Mouse (Mus musculus) intestine, embryonic 14.5 days (tissue): ENCODE data around the gene Golph3l. TPM values are rescaled to one million over a fixed set of nuclear protein-coding genes. Genes with fewer than 3 reads are reported as not detected.
"Not testable (repeated sequence)": the region's sequence is repeated elsewhere in the genome, so short reads cannot be mapped to it uniquely, and the experiment has no call there.

Experiments
- ATAC-seq: fragments of 200-750 bp; cut with Nextera tagmentation; replicated peaks from 2 replicates; pipeline ENCODE4 v1.8.0; 2017; ENCODE audit warnings: low read depth, moderate number of reproducible peaks, moderate TSS enrichment, moderate library complexity; ENCODE audit not compliant: low FRiP score, low TSS enrichment
- DNase-seq: peaks from one replicate; pipeline ENCODE4 v3.0.0-alpha.2; 2018; ENCODE audit warnings: low spot score
- H3K27ac ChIP-seq: fragments of 300-500 bp; sonication (generic); 2 replicates; pipeline ENCODE4 v1.5.1; 2014; ENCODE audit warnings: low read depth, mild to moderate bottlenecking, control low read depth
- H3K27me3 ChIP-seq: fragments of 300-500 bp; sonication (generic); replicated peaks from 2 replicates; pipeline ENCODE4 v1.6.1; 2014; ENCODE audit warnings: low read length, control low read depth; ENCODE audit not compliant: control insufficient read depth, insufficient read depth
- H3K36me3 ChIP-seq: fragments of 300-500 bp; sonication (generic); 2 replicates; pipeline ENCODE4 v1.6.1; 2014; ENCODE audit warnings: low read length, control low read depth; ENCODE audit not compliant: control insufficient read depth, insufficient read depth
- H3K4me1 ChIP-seq: fragments of 300-500 bp; sonication (generic); replicated peaks from 2 replicates; pipeline ENCODE4 v1.6.1; 2014; ENCODE audit warnings: low read length, control low read depth, mixed read lengths; ENCODE audit not compliant: control insufficient read depth, insufficient read depth
- H3K4me2 ChIP-seq: fragments of 300-500 bp; sonication (generic); 2 replicates; pipeline ENCODE4 v1.6.1; 2014; ENCODE audit warnings: low read length
- H3K4me3 ChIP-seq: fragments of 300-500 bp; sonication (generic); 2 replicates; pipeline ENCODE4 v1.5.1; 2014; ENCODE audit warnings: low read depth, low read length, control low read depth, mixed read lengths
- H3K9ac ChIP-seq: fragments of 300-500 bp; sonication (generic); 2 replicates; pipeline ENCODE4 v1.6.1; 2014; ENCODE audit warnings: mild to moderate bottlenecking, low read length
- H3K9me3 ChIP-seq: fragments of 300-500 bp; sonication (generic); 2 replicates; pipeline ENCODE4 v1.6.1; 2016; ENCODE audit warnings: low read length, control low read depth; ENCODE audit not compliant: control insufficient read depth
- whole genome bisulfite sequencing: fragments of 180-500 bp; shearing (Covaris S2); extraction: QIAGEN DNeasy Blood & Tissue Kit; methylation state at CpG from one replicate; pipeline ENCODE4 v1.1.7; 2014; 5-methylcytosine and 5-hydroxymethylcytosine counted together
- polyA plus RNA-seq: library from polyadenylated mRNA; unstranded; fragments of >200 nt; fragmentation: Nextera tagmentation; extraction: Ambion mirVana; gene quantifications from 2 replicates; pipeline ENCODE4 v1.2.1, GENCODE M21; 2014

Gene Golph3l
- polyA plus RNA-seq, 1 experiment from 2014 or later: 38.5 TPM

DNA sequence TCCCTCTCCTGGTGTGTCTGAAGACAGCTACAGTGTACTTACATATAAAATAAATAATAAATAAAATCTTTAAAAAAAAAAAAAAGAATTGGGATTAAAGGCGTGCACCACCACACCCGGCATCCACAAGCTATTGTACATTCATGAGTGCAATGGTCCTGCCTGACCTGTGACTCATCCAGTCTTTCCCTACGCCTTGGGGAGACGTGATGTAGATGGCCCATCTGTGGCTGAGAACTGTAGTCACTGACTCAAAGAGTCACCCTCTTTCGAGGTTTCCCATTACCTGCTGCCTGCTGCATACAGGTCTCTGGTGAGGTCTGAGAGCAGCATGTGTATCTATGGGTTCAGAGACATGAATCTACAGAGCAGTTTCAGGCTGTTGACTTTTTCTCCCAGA, 59.3 kb downstream of the Golph3l start:
- WGBS: 89% methylated on average over 5 of the region's 5 CpGs
- Histone ChIP-seq H3K27me3 (no peaks in the 10 kb centered on the region), H3K9ac (no peak overlapping the region), H3K36me3 (no peaks in the 10 kb centered on the region), H3K9me3 (no peaks in the 10 kb centered on the region), H3K4me1 (no peaks in the 10 kb centered on the region), H3K4me2 (no peak overlapping the region), H3K27ac (no peak overlapping the region), H3K4me3 (no peak overlapping the region)
- DNase-seq: no peak
- no peak for ATAC-seq

DNA sequence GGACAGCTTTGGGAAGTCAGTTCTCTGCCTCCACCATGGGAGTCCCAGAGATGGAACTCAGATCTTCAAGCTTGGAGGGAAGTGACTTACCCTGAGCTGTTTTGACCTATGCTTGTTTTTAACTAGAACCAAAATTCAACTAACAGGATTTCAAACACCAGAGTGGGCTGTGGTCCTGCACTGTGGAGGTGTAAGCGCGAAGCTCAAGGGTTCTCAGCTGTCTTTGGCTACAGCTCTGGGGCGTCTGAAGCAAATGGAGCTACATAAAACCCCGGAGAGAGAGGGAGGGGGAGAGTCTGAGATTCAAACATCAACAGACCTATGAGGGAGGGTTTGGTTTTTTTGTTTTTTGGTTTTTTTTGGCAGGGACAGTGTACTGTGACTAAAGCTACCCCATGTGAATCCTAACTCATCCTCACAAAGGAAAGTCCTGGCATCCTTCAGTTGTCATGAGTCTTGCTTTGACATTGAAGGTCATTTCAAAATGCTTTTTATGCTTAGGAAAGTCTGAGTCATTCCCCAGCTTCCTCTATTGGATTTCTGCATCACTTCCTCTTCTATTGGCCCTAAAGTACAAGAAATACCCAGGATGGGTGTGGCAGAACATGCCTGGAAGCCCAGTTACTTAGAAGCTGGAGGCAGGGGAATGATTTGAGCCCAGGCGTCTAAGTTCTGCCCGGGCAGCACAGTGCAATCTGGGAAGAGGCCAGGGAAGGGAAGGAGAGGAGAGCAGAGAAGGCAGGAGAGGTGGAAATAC, 61.7 kb downstream of the Golph3l start:
- WGBS: 66% methylated on average over 6 of the region's 6 CpGs
- Histone ChIP-seq H3K4me1 (peaks cover 9% of the 10 kb centered on the region), H3K9me3 (no peaks in the 10 kb centered on the region), H3K4me2 (no peak overlapping the region), H3K36me3 (no peaks in the 10 kb centered on the region), H3K4me3 (no peak overlapping the region), H3K27me3 (no peaks in the 10 kb centered on the region), H3K9ac (no peak overlapping the region), H3K27ac (peak overlapping the region; percentile 44)
- DNase-seq (no peak), ATAC-seq (no peak)

DNA sequence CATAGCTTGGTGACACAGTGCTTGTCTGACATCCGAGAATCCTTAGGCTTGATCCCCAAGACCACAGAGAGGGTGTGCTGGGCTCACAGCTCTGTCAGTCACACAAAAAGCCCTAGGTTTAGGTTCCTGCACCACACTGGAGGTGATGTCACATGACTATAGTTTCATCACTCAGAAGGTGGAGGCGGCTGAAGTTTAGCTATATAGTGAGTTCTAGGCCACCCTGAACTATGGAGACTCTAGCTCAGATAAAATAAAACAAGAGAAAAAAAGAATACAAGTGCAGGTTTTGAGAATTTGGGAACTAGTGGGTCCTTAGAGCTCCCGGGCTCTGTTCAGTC, 62.3 kb downstream of the Golph3l start:
- H3K27me3 ChIP-seq: no peaks in the 10 kb centered on the region
- no peak for ATAC-seq
- H3K36me3 ChIP-seq: no peaks in the 10 kb centered on the region
- H3K27ac ChIP-seq: no peak overlapping the region; the same call in 1 of the 2 replicates
- H3K9ac ChIP-seq: no peak overlapping the region
- no peaks in the 10 kb centered on the region for H3K9me3 ChIP-seq
- peaks cover 9% of the 10 kb centered on the region for H3K4me1 ChIP-seq
- WGBS: 82% methylated on average over 3 of the region's 3 CpGs
- DNase-seq: no peak
- no peak overlapping the region for H3K4me3 ChIP-seq
- H3K4me2 ChIP-seq: no peak overlapping the region

DNA sequence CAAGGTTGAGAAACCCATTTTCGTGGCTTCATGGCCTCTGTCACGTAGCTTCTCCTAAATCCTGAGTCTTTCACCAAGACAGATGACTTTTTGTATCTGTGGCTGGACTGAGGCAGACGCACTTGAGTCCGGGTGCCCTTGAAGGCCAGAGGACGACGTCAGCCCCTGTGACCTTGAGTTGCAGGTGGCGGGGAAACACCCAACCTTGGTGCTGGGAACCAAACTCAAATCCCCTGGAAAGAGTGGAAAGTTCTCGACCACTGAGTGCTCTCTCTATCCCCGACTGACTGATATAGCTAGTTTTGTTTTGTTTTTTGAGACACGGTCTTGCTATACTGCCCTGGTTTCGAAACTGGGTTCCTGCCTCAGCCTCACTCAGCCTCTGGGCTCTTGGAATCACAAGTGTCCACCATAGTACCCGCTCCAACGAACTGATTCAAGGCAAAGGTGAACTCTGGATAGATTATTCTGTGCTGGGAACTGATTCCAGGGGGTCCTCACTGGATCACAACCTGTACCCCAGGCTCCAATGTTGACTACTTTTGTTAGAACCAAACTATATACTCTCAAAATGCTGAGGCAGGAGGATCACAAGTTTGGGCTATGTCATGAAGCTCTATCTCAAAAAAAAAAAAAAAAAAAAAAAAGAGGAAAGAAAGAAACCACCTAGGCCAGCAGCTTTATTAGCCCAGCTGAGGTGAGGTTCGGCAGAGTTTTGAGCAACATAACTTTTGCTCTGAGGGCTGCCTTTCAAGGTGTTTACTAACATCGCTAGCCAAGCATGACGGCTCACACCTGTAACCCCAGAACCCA, 62.9 kb downstream of the Golph3l start:
- Histone ChIP-seq H3K9ac (no peak overlapping the region), H3K36me3 (no peaks in the 10 kb centered on the region), H3K27ac (peak overlapping the region; percentile 7; the same call in 1 of the 2 replicates), H3K27me3 (no peaks in the 10 kb centered on the region), H3K9me3 (no peaks in the 10 kb centered on the region), H3K4me1 (peaks cover 9% of the 10 kb centered on the region), H3K4me2 (no peak overlapping the region), H3K4me3 (no peak overlapping the region)
- ATAC-seq (no peak), DNase-seq (no peak)
- 84% methylated on average over 16 of the region's 16 CpGs for WGBS

DNA sequence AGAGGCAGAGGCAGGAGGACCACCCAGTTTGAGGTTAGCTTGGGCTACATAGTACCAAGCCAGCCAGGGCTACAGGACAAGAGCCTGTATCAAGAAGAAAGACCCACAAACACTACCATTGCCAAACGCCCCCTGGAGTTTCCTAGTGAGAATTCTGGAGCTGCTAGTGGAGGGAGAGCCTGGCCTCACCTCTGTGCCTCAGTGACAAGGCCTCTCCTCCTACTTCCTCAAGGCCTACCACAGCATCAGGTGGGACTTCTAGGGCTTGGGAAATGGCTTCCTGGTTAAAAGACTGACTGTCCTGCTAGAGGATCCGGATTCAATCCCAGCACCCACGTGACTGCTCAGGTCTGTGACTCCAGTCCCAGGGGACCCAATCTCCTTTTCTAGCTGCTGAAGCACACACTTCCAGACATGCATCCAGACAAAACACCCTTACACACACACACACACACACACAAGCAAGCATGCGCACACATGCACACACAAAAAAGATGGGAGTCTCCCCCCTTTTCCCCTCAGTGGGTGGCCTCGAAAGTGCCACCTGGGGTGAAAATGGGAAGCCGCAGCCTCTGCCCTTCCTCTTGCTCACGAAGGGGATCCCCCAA, 63.6 kb downstream of the Golph3l start:
- no peak overlapping the region for H3K4me3 ChIP-seq
- H3K4me2 ChIP-seq: no peak overlapping the region
- DNase-seq (no peak), ATAC-seq (no peak)
- H3K9ac ChIP-seq: no peak overlapping the region
- H3K4me1 ChIP-seq: peaks cover 9% of the 10 kb centered on the region
- no peaks in the 10 kb centered on the region for H3K27me3 ChIP-seq
- H3K36me3 ChIP-seq: no peaks in the 10 kb centered on the region
- no peak overlapping the region for H3K27ac ChIP-seq
- WGBS: 65% methylated on average over 7 of the region's 7 CpGs
- no peaks in the 10 kb centered on the region for H3K9me3 ChIP-seq

DNA sequence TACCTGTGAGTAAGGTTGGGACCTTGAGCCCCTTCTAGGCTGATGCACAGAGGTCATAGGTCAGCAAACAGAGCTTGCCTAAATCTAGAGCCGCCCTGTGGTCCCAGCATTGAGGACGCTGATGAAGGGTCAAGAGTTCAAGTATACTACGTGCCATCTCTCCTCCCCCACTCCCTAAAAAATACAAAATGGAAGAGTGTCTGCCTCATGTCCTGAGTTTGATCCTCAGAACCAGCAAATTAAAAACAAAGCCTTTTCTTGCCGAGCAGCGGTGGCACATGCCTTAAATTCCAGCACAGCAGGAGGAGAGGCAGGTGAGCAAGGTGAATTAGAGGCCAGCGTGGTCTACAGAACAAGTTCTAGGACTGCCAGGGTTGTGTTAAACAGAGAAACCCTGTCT, 64.1 kb downstream of the Golph3l start:
- H3K9me3 ChIP-seq: no peaks in the 10 kb centered on the region
- H3K27ac ChIP-seq: no peak overlapping the region
- no peaks in the 10 kb centered on the region for H3K27me3 ChIP-seq
- no peak overlapping the region for H3K4me3 ChIP-seq
- H3K9ac ChIP-seq: no peak overlapping the region
- no peaks in the 10 kb centered on the region for H3K36me3 ChIP-seq
- H3K4me1 ChIP-seq: peaks cover 9% of the 10 kb centered on the region
- H3K4me2 ChIP-seq: no peak overlapping the region
- no peak for DNase-seq
- WGBS: 25% methylated on average over 6 of the region's 6 CpGs
- no peak for ATAC-seq

DNA sequence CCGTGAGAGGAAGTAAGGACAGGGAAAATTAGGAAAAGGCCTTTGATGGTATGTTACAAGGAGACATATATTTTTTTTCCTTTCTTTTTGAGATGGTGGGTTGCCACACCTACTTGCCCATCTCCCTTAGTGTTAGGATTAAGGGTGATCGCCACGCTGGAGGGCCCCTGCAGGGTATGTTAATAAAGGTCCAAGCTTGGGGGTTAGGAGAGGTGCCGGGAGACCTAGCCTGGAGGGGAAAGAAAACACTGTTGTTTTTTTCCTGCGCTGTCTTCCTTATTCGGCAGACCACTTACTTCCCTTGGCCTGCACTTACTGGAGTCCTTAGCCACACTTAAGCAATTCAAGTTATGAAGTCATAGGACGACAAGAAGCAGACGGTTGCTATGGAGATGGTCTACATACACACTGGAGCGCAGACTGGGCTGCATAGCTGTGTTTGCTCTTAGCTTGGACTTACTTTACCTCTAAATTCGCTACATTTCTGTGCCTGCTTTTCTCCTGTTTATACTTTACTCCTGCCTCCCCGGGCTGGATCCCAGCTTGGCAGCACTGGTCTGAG, 64.8 kb downstream of the Golph3l start:
- DNase-seq: no peak
- H3K27ac ChIP-seq: peak overlapping the region; percentile 77
- H3K27me3 ChIP-seq: no peaks in the 10 kb centered on the region
- no peak overlapping the region for H3K4me2 ChIP-seq
- no peaks in the 10 kb centered on the region for H3K36me3 ChIP-seq
- no peaks in the 10 kb centered on the region for H3K9me3 ChIP-seq
- no peak overlapping the region for H3K4me3 ChIP-seq
- H3K9ac ChIP-seq: no peak overlapping the region
- peak; percentile 45; the same call in 1 of the 2 replicates for ATAC-seq
- peaks cover 9% of the 10 kb centered on the region for H3K4me1 ChIP-seq
- 7% methylated on average over 11 of the region's 11 CpGs for WGBS

DNA sequence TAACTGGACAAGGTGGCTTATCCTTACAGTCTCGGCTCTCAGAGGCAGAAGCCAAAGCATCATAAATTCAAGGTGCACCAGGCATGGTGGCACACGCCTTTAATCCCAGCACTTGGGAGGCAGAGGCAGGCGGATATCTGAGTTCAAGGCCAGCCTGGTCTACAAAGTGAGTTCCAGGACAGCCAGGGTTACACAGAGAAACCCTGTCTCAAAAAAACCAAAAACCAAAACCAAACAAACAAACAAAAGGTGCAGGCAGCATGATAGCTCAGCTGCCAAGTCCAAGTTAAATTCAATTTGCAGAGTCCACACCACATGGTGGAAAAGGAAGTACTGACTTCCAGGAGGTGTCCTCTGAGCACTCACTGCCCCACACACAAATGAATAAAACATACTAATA, 65.6 kb downstream of the Golph3l start:
- H3K27ac ChIP-seq, H3K27me3 ChIP-seq, H3K9ac ChIP-seq, H3K4me3 ChIP-seq, ATAC-seq, H3K4me2 ChIP-seq, H3K9me3 ChIP-seq, H3K36me3 ChIP-seq, H3K4me1 ChIP-seq, DNase-seq: not testable (repeated sequence)
- WGBS: 85% methylated on average over 3 of the region's 3 CpGs
